Mouse (Mus musculus): Measurements from ENCODE around the gene Pax8.

The Pax8 gene

DNA sequence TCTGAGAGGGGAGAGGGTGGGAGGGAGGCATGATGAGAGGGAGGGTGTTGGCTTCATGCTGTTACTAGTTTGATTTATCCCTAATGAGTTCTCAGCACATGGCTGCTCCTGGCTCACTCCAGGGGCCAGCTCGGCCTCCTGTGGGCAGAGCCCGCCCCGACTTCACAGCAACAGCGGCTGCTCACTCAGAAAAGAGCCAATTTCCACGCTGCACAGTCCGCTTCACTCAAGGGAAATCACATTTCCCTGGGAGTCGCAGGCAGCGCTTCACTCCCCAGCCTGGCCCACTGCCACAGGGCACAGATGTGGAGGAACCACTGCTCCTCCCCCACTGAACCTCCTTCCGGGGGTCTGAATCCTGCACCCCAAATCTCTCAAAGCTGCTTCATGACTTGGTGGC lies 58.7 kb downstream of the Pax8 start:
- DNase-seq (ENCODE audit: low spot score in 2 of 2) = peak in 1 of 2 experiments; percentile 16

DNA sequence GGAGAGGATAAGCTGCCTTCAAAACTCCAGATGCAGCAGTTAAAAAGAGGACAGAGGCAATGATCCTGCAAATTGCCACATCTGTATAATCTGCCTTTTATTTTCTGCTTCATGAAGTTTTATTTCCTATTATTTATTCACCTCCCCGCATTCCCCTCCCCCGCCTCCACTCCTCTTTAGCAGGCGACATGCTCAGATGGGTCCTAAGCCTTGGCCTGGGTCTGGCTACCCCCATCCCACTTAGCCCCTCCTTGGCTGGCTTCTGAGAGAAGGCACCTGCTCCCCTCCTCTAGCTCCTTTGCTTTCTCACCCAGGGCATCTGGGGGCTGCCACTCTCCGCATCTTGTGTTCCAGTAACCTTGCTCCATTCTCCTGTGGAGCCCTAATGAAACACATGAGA lies 61.7 kb downstream of the Pax8 start:
- DNase-seq (ENCODE audit: low spot score in 2 of 2) = no peak

DNA sequence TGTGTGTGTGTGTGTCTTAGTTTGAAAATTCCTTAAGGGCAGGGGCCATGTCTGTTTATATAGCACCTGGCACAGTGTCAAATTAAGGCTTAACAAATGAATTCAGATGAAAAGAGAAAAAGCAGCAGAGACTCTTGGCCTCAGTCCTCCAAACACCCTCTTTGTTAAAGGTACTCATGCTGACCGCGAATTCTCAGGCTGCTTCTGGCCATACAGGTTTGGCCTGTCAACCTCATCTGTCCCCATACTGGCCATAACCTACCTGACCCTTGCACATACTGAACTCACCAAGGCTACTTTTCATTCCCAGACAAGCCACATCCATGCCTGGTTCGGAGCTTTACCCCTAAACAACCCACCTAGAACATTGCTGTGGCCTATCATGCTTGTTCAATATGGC lies 62.2 kb downstream of the Pax8 start:
- no peak for DNase-seq (ENCODE audit: low spot score in 2 of 2)

DNA sequence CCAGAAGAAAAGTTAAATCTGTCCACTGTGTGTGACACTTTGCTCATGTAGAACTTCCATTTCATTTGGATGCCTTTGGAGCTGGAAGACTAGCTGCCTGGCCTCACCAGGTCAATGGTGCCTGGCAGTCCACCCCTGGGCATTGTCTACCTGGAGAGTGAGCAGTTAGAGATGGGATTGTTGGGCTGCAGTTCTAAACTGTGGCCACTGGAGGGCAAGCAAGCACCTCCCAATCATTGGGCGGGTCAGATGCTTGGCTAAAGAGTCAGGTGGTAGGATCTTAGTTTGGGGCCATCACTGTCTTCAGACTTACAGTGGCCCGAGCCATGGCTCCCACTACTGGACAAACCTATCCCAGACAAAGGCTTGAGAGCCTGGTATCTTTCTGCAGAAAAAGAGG lies 66.2 kb downstream of the Pax8 start:
- DNase-seq (ENCODE audit: low spot score in 2 of 2) = peak in 1 of 2 experiments; percentile 59

DNA sequence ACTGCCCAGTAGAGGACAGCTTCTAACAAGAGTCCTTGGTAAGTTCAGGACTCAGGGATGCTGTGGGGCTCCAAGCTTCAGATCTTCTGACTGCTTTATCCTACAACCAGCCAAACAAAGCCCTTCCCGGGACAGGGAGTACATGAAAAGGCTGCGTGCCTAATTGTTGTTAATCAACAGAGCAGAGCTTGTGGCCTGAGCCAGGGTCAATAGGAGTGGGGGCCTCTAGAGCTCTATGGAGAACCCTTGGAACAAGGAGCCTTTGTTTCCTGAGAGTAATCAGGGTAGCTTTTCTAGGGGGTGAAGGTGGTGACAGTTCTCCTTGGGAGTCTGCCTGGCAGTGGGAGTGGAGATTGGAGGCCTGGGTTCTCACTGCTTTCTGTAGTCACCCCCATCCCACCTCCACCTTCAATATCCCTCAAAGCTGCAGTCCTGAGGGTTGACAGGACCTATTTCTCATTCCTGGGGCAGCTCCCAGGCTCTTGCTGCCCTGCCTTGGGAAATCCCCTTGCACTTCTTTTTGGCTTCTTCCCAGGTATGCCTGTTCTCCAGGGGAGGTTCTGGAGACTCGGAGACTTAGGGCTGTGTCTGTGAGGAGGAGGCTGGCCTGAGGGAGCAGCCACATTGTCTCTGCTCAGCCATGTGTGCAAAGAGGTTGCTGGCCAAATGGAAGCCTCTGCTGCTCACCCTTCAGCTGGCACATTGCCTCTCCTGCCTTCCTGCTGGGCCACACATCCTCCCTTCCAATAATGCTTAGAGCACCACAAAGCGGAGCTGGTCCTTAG lies 67.5 kb downstream of the Pax8 start:
- DNase-seq (ENCODE audit: low spot score in 2 of 2) = no peak

DNA sequence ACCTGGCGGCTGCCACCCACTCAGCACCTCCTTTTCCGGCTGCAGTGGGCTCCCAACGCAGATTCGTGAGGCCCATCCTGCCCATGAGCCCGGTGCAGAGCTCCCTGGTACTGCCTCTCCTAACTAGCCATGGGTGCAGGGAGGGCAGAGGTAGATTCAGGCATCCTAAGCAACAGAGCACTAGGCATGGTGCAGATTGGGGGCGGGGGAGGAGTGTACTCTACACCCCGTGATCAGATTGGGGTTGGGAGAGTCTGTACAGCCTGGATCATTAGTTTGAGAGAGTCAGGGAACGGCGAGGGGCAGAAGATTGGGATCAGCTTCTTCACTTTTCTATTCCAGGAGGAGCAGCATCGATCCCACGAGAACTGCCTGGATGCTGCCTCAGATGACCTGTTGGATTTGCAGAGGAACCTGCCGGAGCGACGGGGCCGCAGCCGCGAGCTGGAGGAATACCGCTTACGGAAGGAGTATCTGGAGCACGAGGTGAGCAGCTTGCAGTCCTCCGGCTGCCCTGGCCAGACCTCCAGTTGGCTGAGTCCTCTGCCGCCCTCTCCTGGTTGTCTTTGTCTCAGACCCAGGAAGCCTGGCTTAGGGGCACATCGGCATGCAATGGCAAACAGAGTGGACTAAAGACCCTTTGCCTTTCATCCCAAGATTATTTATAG lies 69.9 kb downstream of the Pax8 start:
- DNase-seq (ENCODE audit: low spot score in 2 of 2) = peak in 1 of 2 experiments; percentile 61

DNA sequence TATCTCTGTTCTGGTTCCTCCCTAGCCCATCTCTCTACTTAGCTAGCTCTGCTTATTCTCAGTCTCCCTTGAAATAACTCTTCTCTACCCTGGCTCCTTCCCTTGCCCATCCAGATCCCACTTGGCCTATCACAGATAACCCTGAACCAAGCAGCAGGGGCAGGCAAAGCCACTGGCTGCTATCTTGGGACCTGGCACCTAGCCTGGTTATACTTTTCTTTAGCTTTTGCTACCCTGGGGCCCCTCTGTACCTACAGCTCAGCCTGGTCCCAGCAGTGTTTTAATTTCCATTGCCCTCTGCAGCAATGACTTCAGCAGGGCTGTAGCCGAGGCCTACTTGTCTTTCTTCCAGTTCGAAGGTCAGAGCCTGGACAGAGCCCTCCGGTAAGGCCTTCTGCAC lies 74.7 kb downstream of the Pax8 start:
- DNase-seq (ENCODE audit: low spot score in 2 of 2) = no peak

DNA sequence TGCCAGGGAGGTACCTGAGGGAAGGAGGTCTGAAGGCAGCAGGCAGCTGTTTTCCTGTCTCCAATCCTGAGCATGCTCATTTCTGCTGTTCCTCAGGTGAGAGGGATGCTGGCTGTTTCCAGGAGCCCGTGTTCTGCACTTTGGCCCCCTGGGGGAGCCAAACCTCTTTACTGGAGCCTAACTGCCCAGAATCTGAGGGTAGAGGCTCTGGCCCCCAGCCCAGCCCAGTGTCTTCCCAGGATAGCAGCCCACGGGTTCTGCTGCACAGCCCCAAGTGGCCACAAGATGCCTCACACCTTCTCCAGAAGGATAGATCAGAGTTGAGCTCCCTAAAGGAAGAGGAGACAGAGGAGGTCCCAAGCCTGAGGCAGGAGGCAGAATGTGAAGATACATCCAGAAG lies 78.3 kb downstream of the Pax8 start:
- no peak for DNase-seq (ENCODE audit: low spot score in 2 of 2)

DNA sequence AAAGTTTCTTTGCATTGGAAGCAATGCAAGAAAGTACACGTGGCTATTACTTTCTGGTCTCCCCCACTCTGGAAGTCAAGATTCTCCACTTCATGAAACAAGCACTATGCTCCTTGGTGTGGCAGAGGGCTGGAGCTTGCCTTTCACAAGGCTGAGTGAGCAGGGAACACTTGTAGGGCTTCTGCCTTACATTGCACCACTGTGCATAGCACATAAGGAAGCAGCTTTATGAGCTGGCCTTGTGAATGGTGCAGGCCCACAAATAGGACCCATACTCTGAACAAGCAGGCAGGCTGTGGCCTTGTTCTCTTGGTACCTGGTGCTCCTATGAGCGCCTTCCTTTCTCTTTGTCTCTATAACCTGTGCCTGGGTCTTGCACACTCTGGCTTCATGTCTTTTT lies 82.1 kb downstream of the Pax8 start:
- DNase-seq (ENCODE audit: low spot score in 2 of 2) = no peak

DNA sequence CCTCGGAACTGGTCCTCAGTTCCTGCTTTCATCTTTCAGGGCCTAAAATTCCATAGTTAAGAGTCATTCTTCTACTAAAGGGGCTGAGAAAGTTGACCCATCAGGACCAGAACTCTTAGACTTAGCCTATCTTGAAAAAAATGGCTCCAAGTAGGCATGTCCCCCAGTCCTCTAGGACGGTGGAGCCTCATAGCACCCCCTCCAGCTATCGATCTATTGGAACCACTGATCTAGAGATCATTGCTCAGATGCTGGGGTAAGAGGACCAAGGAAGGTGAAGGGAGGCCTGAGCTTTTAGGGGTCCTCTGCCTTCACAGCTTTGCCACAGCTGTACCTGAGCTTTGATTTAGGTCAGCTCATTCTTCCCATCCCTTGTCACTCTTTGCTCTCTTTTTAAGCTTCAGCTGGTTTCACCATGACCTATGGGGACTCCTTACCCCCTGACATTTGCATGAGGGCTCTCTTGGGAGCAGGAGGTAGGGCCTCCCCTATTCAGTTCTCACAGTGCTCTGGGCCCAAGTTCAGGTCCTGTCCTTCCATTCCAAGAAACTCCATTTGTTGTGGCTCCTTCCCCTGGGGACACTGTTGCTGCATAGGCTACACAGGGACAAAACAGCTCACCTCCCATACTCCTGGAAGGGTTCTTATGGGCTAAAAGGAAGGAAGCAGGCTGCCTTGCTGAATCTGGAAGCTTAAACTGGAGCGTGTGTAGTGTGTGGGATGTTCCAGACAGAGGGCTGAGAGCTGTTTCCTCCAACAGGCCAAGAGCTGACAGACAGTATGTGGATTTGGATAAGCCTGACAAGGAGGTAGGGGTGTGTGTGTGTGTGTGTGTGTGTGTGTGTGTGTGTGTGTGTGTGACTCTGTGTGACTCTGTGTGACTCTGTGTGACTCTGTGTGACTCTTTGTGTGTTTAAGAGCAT lies 87.8 kb downstream of the Pax8 start:
- no peak for DNase-seq (ENCODE audit: low spot score in 2 of 2)

DNA sequence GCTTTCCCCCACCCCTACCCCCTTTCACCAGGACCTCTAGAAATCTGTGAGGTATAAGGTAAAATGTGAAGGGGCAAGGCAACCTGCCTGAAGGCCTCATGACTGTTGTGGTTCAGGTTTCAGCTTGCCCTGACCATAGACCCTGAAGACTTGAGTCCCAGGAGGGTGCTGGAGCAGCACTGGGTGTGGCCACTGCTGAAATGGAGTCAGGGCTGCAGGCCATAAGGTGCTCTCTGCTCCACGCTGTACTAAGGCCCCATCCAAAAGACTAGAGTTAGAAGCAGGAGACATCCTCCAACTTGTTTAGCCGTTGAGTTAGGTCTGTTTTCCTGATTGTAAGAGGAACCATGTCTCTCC lies 88.5 kb downstream of the Pax8 start:
- no peak for DNase-seq (ENCODE audit: low spot score in 2 of 2)

DNA sequence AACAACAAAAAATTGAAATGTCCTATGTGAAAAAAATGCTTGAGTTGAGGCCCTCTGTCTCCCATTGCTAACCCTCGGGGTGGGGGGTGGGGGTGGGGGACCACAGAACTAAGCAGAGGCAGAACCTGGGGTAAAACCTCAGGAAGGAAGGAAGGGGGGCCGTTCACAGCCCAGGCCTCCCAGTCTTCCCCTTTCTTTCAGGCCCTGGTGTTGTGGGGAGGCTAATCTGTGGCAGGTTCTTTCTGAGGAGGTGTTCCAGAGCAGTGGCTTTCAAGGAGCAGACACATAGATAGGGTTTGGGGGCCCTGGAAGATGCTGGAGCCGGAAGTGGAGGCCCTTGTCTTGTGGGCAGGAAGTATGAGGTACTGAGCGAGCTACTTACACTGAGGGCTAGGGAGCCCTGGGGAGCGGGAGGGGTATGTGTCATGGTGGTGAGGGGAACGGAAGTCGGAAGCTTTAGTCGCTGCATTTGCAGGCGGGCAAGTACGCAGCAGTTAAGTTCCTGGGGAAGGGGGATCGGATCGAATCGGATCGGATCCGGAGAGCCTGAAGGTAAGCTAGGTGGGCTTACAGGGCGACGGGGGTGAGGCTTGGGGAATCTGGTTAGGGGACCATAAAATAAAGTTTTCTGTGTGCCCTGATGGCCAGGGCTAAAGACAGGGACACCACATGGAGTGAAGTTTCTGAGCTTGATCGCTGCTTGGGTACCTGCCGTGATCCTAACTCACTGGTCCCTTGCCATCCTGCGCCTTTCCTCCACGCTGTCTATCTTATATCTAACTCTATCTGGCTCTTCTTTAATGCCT lies 89.0 kb downstream of the Pax8 start:
- peak; percentile 84 to 87 for DNase-seq (ENCODE audit: low spot score in 2 of 2)

DNA sequence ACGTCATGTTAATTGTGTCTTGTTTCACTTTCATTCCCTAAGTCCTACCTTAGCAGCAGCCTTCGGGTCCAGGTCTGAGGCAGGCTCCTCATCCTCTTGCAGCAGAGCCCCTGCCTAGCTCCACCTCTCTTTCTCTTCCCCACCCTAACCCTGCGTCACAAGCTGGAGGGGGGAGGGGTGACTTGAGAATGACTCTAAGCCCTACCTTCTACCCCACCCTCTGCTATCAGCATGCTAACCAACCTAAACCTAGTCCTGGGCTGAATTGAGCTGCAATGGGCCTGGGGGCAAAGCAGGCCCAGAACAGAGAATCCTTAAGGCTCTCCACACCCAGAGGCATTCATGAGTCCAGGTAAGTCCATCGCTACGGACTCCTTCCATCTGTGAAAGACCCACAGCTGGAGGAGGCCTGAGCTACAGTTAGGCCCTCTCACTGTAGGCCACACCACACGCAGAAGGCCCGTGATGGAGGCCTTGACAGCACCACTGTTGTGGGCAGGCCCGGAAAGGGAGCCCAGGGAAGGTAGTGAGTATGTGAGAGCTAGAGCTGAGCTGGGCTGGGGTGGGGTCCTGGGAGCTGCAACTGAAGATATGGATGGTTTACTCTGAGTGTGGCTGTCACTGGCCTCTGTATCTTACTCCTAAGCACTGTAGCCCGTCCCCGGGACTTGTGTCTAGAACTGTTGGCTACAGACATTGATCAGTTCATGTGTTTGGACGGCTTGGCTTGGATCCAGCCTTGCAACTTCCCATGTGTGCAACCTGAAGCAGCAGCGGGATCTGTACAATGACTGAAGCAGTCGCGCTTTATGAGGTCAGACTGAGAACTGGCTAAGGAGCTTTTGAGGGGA lies 90.1 kb downstream of the Pax8 start:
- DNase-seq (ENCODE audit: low spot score in 2 of 2) = peak; percentile 89 to 92

DNA sequence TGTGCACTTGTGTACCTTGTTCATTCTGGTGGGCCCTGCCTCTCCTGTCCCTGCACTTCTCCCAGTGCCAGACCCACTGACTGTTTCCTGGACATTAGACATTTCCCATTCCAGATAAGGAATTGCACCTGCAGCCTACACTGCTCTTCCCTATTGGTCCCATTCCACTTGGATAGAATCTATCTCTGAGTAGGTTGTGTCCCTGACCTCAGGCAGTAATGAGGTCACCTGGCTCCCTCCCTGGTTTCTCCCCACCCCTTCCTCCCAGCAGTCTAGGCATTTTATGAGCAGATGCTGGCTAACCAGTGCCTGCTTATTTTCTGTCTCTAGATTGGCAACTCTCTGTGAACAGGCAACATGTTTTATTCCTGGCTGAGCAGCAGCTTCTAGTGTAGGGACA lies 91.0 kb downstream of the Pax8 start:
- DNase-seq (ENCODE audit: low spot score in 2 of 2) = no peak

DNA sequence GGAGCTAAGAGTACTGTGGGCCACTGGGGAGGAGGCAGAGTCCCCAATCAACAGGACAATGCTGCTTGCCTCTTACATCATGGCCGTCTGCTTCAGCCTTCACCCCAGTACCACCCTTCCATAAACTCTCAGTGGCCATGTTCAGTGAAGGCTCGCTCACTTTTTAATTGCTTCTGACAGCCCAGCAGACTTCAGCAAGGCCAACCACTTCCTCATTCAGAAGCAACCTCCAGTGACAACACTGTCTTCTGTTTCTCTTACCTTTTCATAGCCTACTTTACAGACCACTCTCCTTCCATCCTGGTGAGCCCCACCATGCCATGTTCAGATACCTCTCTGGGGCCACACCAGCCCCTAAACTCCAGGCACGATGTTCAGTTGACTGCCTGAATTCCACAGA lies 91.8 kb downstream of the Pax8 start:
- no peak for DNase-seq (ENCODE audit: low spot score in 2 of 2)

DNA sequence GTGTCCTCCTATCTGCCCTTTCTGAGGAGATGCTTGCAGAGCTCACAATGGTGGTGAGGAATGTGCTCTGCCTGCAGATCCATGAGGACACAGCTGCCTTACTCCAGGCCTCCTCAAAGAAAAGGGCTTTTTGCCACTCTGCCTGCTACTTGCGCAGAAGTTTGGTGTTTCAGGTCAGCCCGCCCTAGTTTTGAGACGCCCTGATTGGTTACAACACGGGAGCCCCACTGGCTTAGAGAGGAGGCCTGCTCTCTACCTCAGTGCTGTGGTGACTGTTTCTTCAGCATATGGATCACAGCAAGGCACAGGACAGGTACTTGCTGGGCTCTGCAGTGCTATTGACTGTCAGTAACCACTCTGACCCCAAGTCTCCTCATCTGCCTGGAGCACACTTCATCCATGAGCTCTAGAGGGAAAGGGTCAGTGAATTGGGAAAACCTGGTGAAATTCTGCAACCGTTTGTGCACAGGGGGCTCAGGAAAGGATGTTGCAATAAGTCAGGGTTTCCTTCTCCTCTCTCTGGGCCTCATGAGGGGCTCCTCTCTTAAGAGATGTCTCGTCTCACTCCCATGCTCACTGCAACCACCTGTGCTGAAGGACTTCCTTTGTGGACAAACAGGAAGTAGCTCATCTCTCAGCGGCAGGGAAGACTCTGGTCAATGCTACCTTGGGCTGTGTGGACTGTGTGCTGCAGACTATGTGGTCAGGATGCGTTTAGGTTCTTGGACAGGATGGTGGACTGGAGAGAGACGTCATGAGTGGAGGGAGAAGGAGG lies 92.8 kb downstream of the Pax8 start:
- DNase-seq (ENCODE audit: low spot score in 2 of 2) = peak; percentile 31 to 32

DNA sequence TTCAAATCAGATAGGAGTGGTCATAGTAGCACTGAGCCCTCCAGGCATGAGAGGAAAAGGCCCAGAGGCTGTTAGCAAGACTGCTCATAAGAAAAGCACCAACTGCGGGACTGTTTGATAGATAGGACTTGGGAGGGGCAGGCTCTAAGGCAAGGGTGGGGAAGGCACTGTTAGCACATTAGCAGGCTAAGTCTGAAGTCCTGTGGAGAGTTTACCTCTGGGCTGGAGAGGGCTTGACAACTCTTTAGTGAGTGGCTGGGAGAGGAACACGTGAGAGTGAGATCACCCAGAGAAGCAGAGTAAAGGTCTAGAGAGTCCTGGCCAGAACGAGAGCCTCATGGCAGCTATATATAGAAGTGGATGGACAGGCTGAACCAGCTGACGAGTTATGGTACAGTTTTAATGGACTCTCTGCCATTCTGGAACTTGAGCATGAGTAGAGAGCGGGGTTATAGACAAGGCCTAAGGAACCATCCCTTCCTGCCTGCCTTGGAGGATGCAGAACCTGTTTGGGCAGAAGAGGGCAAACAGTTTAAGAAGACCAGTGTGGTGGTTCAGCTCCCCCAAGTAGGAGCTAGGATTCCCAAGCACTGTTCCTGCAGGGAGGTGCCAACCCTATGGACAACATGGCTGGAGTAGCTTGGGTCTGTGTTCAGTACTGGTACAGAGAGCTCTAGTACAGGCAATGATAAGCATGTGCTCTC lies 96.5 kb downstream of the Pax8 start:
- no peak for DNase-seq (ENCODE audit: low spot score in 2 of 2)
